Mouse (Mus musculus) T-helper 17 cell (primary cell): ENCODE results near the gene Capn8.

ENCODE experiments used
- in situ Hi-C, 2 experiments: fragments of 300-600 bp; cut with MboI, MseI; formaldehyde crosslinking; loops; 1 replicate in 1 of 2; 2 replicates in 1 of 2; pipeline ENCODE4 v1.15.1; 2025; ENCODE audit warnings: high pct_unique_total_duplicates in 2 of 2

Capn8 gene

GRCm38 (mm10) chr1:182670563-182671342, 105.9 kb downstream of the Capn8 start:
- in situ Hi-C loops: no loop called here

GRCm38 (mm10) chr1:182671343-182671624, 106.5 kb downstream of the Capn8 start:
- in situ Hi-C loops: no loop called here

DNA sequence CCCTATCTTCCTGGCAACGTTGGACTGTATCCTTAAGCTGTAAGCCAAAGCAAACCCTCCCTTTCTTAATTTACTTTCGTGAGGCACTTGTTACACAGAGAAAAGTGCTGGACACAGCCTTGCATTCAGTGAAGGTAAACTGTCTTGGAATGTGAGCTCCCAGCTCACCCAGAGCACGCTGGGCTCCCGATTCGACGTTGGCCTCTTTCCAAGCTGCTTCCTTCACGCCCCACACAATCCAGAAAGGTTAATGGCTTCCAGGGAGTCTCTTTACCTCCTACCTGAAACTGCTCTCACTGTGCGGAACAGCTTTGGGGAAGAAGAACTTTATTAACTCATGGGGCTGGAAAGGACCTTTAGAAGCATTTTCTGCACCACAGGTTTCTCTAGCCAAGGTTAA, 110.5 kb downstream of the Capn8 start:
- in situ Hi-C loops: no loop called here

DNA sequence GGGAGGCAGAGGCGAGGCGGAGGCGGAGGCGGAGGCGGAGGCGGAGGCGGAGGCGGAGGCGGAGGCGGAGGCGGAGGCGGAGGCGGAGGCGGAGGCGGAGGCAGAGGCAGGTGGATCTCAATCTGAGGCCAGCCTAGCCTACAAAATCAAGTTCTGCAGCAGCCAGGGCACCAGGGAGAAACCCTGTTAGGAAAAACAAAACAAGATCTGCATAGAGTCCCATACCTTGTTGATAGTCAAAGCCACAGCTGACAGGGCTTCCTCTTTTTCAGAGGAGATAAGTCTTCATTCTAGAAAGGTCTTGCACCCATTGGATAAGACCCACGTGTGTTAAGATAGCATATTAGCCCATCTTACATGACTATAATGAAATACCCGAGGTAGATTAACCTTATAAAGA, 113.3 kb downstream of the Capn8 start:
- in situ Hi-C loops: no loop called here

DNA sequence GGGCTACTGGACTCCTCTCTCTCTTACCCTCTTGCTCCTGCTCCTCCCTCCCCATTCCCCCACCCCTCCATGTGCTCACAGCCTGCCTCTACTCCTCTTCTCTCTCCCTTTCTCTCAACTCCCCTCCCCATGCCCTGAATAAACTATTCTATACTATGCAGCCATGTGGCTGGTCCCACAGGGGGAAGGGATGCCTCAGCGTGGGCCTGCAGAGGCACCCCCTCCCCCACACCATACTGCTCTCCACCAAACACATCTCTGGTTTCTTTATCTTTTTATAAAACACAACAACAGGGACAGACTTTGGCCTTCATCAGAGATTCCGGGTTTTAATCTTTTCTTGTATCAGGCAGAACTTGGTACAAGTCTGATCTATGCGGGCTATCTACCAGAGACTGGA, 114.4 kb downstream of the Capn8 start:
- in situ Hi-C loops: no loop called here

GRCm38 (mm10) chr1:182679582-182679981, 114.8 kb downstream of the Capn8 start:
- in situ Hi-C loops: no loop called here
